Mouse (Mus musculus) embryonic facial prominence, embryonic 15.5 days (tissue): ENCODE data around the gene G430095P16Rik. TPM values are rescaled to one million over a fixed set of nuclear protein-coding genes. Genes with fewer than 3 reads are reported as not detected.

Experiments
- ATAC-seq: fragments of 200-750 bp; cut with Nextera tagmentation; 2 replicates; pipeline ENCODE4 v1.8.0; 2017; ENCODE audit warnings: low read depth, moderate TSS enrichment; ENCODE audit not compliant: insufficient number of reproducible peaks, low FRiP score, low TSS enrichment
- H3K27ac ChIP-seq: fragments of 300-500 bp; sonication (generic); replicated peaks from 2 replicates; pipeline ENCODE4 v1.5.1; 2015; ENCODE audit warnings: mild to moderate bottlenecking, inconsistent platforms
- H3K27me3 ChIP-seq: fragments of 300-500 bp; sonication (generic); 2 replicates; pipeline ENCODE4 v1.6.1; 2015; ENCODE audit warnings: inconsistent platforms
- H3K36me3 ChIP-seq: fragments of 300-500 bp; sonication (generic); 2 replicates; pipeline ENCODE4 v1.6.1; 2015; ENCODE audit warnings: mild to moderate bottlenecking, inconsistent platforms
- H3K4me1 ChIP-seq: fragments of 300-500 bp; sonication (generic); 2 replicates; pipeline ENCODE4 v1.6.1; 2015; ENCODE audit warnings: inconsistent platforms
- H3K4me2 ChIP-seq: fragments of 300-500 bp; sonication (generic); replicated peaks from 2 replicates; pipeline ENCODE4 v1.6.1; 2015; ENCODE audit warnings: mild to moderate bottlenecking, inconsistent platforms
- H3K4me3 ChIP-seq: fragments of 300-500 bp; sonication (generic); replicated peaks from 2 replicates; pipeline ENCODE4 v1.5.1; 2015; ENCODE audit warnings: mild to moderate bottlenecking, inconsistent platforms
- H3K9ac ChIP-seq: fragments of 300-500 bp; sonication (generic); 2 replicates; pipeline ENCODE4 v1.6.1; 2015; ENCODE audit warnings: inconsistent platforms
- H3K9me3 ChIP-seq: fragments of 300-500 bp; sonication (generic); replicated peaks from 2 replicates; pipeline ENCODE4 v1.6.1; 2016; ENCODE audit warnings: inconsistent platforms
- WGBS: fragments of 180-500 bp; shearing (Covaris S2); methylation state at CpG from one replicate; pipeline ENCODE4 v1.1.7; 2015; 5-methylcytosine and 5-hydroxymethylcytosine counted together
- polyA plus RNA-seq: library from polyadenylated mRNA; unstranded; fragments of >200 nt; fragmentation: Nextera tagmentation; extraction: Ambion mirVana; gene quantifications from 2 replicates; pipeline ENCODE4 v1.2.1, GENCODE M21; 2015

The G430095P16Rik gene
- polyA plus RNA-seq, 1 experiment from 2014 or later = 4.2 TPM

DNA sequence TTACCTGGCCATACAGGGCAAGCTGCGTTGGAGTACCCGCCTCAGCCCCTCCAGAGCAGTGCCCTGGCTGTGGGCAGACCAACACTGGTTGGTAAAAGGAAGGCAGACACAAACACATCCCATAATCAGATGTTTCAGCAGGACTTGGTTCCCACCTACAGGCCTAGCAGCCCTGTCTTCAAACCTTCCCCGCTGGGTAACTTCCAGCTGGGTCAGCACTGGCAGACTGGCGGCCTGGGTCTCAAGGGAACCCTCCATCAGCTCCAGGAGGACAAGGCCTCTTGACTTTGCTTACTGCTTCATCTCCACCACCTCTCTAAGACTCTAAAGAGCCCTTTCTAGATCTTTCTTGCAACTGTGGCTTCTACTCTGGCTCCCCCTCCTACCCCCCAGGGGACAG lies 13.7 kb downstream of the G430095P16Rik start:
- Histone ChIP-seq H3K4me3 (no peak overlapping the region), H3K27me3 (no peaks in the 10 kb centered on the region), H3K9me3 (no peaks in the 10 kb centered on the region), H3K27ac (no peak overlapping the region), H3K9ac (no peak overlapping the region), H3K4me1 (peaks cover 93% of the 10 kb centered on the region), H3K4me2 (no peak overlapping the region), H3K36me3 (no peaks in the 10 kb centered on the region)
- no peak for ATAC-seq
- 81% methylated on average over 4 of the region's 4 CpGs for WGBS

DNA sequence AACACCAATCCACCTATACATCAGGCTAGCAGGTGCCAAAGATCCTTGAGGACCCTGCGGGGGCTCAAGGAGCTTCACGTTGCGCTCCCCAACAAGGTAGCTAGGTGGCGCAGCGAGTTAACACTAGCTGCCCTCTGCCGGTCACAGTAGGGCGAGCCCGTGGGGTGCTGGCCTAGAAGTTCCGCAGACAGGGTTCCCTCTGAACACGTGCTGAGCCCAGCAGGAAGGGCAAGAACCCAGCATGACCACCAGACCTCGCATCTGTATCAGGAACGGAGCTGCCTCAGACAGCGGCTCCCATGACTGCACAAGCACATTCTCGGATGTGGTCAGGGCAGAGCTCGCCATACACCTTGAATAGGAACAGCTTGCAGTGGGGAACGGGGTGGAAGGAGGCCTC lies 14.8 kb downstream of the G430095P16Rik start:
- ATAC-seq = no peak
- no peak overlapping the region for H3K9ac ChIP-seq
- H3K4me1 ChIP-seq = peaks cover 93% of the 10 kb centered on the region
- no peaks in the 10 kb centered on the region for H3K9me3 ChIP-seq
- H3K27ac ChIP-seq = peak overlapping the region; percentile 95
- H3K36me3 ChIP-seq = no peaks in the 10 kb centered on the region
- H3K4me2 ChIP-seq = peak overlapping the region; percentile 18
- WGBS = 6% methylated on average over 16 of the region's 16 CpGs
- no peaks in the 10 kb centered on the region for H3K27me3 ChIP-seq
- no peak overlapping the region for H3K4me3 ChIP-seq

DNA sequence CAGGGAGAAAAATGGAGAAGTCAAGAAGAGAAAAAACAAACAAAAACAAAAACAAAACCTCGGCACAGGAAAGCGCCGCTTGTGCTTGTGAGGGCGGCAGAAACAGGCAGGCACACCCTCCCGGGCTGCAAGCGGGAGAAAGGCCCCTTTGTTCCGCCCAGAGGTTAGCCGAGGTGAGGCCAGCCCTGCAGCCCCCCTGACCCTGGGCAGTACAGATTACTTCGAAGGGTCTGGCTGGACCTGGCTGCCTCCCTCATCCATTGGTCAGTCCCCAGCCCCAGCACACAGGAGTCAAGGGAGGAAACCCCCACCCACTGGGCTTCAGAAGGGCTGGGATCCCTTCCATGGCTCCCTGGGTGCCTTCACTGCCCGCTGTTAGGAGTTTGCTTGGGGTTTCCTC lies 15.5 kb downstream of the G430095P16Rik start:
- WGBS = 25% methylated on average over 10 of the region's 10 CpGs
- H3K27me3 ChIP-seq = no peaks in the 10 kb centered on the region

DNA sequence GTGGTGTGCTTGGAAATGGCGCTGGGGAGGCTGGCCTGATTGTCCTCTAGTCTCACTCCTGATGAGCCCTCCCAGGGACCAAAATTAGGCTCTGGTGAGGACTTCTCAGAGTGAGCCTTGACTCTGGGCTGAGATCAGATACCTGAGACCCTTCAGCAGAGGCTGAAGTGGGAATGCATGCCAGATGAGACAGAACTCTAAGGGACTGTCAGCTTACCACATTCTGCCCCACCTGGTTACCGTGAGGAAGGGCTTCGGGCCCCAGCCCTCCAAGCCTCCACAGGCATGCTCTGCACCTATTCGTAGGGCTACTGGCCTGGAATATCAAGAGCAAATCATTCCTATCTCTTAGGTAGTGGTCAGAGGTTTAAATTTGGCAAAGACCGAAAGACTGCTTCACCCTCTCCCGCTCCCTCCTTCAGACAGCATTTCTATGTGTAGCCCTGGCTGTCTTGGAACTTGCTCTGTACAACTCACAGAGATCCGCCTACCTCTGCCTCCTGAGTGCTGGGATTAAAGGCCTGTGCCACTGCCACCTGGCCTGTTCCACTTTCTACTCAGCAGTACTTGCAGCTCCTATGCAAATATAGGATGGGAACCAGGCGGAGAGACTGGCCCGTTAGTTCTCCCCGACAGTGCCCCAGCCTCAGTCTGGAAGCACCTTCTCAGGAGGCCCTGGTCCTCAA lies 16.1 kb downstream of the G430095P16Rik start:
- H3K9me3 ChIP-seq = no peaks in the 10 kb centered on the region
- no peak overlapping the region for H3K4me3 ChIP-seq
- no peaks in the 10 kb centered on the region for H3K36me3 ChIP-seq
- H3K27me3 ChIP-seq = no peaks in the 10 kb centered on the region
- ATAC-seq = no peak
- WGBS = 53% methylated on average over 10 of the region's 10 CpGs
- H3K4me2 ChIP-seq = no peak overlapping the region
- H3K27ac ChIP-seq = peak overlapping the region; percentile 95
- peaks cover 93% of the 10 kb centered on the region for H3K4me1 ChIP-seq
- no peak overlapping the region for H3K9ac ChIP-seq

More for the DNA sequence above, 15.5 kb downstream of the G430095P16Rik start:
- Histone ChIP-seq H3K4me1 (peaks cover 93% of the 10 kb centered on the region), H3K9me3 (no peaks in the 10 kb centered on the region), H3K36me3 (no peaks in the 10 kb centered on the region), H3K27ac (peak overlapping the region; percentile 95), H3K9ac (no peak overlapping the region), H3K4me3 (no peak overlapping the region), H3K4me2 (peak overlapping the region; percentile 18; the same call in 1 of the 2 replicates)
- no peak for ATAC-seq

DNA sequence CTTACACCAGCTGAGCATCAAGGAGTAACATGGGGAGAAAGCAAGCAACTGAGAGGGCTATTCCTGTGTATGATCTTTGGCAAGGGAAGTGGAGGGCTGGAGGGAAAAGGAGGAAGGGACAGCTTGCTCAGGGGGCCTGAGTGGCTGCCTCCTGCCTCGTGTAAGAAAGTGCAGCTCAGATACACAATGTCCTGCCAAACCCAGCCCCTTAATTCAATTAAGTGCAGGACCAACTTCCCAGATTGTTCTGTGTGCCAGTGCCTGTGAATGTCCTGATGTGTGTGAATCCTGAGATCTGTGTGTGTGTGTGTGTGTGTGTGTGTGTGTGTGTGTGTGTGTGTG lies 16.6 kb downstream of the G430095P16Rik start:
- Histone ChIP-seq H3K4me2 (no peak overlapping the region), H3K36me3 (no peaks in the 10 kb centered on the region), H3K27ac (peak overlapping the region; percentile 95), H3K4me3 (no peak overlapping the region), H3K9me3 (no peaks in the 10 kb centered on the region), H3K9ac (no peak overlapping the region), H3K27me3 (no peaks in the 10 kb centered on the region), H3K4me1 (peaks cover 93% of the 10 kb centered on the region)
- no peak for ATAC-seq
- 5% methylated on average over 1 of the region's 1 CpGs for WGBS

DNA sequence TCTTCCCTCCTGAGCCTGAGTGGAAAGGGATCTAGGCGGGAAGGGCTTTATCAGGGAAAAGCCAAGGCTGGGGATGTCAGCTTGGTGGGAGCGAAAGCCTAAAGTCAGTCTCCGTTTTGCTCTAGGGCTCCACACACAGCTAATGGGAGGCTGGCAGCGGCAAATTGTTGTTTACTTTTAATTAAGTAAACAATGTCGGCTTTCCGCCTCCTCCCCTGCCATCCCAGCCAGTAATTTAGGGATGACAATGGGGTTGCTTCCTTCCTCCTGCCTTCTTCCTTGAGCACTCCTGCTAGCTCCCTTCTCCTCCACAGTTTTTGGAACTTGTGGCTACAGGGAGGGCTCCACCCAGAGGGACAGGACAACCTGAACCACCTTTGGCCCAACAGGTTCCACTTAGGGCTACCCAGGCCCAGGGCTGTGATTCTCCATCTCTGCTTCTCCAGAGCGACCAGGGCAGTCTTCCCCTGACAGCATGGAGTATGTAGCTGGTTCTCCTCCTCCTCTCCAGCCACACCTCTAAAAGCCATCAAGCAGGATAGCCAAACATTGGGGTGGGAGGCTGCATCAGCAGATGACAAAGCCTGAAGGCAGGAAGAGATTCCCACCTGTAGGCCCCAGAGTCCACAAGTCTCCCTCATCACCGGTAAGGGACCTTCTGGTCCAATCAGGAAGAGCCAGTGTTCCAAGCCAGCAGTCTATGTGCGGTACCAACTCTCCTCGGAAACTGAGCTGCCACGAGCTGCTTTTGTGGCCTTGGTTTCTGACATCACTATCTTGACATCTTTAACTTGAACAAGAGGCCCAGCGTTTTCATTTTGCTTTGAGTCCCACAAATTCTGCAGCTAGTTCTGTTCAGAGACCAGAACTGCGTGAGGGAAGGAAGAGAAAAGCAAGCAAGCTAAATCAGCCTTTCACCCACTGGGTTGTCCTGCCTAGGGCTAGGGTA lies 18.4 kb downstream of the G430095P16Rik start:
- no peak for ATAC-seq
- Histone ChIP-seq H3K9ac (no peak overlapping the region), H3K9me3 (no peaks in the 10 kb centered on the region), H3K27ac (peak overlapping the region; percentile 95), H3K4me1 (peaks cover 95% of the 10 kb centered on the region), H3K36me3 (no peaks in the 10 kb centered on the region), H3K27me3 (no peaks in the 10 kb centered on the region), H3K4me2 (0 out of 2 replicates have a peak overlapping the region, but pooled peaks have one; percentile 36), H3K4me3 (no peak overlapping the region)
- WGBS = 36% methylated on average over 13 of the region's 13 CpGs

DNA sequence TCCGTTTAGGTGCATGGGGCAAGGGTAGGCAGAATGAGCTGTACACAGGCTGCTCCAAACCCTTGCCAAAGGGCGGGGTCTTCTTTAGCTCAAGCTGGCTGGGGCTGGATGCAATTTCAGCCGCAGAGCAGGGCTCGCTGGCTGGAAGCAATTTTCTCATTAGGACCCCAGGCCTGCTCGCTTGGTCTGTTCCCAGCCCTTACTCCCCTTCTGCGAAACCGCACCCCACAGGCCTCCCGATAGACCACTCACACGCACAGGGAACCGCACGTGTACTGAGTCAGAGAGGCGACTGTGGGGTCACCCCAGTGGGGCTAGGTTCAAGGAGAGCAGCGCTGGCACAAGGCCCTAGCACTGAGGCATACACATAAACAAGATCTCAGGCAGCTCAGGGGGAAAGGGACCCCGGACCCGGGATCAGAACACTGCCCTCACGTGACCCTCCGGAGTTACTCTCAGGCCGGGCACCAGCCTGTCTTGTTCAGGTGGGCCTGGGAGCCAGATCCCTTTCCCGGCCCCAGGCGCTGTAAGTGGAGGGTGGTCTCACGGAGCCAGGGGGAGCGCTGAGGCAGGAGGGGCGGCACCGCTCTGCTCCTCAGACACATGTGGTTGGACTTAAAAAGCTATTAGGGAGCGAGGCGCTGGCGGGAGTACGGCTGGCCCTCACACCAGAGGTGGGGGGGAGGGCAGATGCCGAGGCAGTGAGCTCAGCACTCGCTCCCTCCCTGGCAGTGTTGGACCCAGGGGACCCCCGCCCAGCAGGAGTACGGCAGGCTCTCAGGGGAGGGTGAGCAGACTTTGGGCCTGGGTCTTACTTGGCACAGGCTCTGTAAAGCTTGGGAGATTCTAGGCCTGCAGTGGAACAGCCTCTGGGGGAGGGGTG lies 19.6 kb downstream of the G430095P16Rik start:
- WGBS = 8% methylated on average over 32 of the region's 32 CpGs

DNA sequence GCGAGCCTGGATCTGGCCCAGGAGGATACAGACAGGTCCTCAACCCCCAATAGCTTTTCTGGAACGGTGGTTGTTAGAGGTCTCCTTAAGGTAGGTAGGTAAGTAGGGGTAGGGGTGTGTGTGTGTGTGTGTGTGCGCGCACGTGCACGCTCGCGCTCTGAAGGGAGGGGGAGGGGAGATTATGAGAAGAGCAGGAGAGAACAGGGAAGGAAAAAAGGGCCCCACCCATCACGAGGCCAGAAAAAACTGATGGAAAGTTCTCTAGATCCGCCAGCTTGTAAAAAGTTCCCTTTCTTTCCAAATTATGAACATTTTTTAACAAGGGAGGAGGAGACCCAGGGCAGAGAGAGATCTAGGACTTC lies 20.2 kb downstream of the G430095P16Rik start:
- peak overlapping the region; percentile 36 for H3K4me2 ChIP-seq
- no peak overlapping the region for H3K9ac ChIP-seq
- no peaks in the 10 kb centered on the region for H3K9me3 ChIP-seq
- H3K36me3 ChIP-seq = 0 out of 2 replicates have a peak, but pooled peaks cover 3% of the 10 kb centered on the region
- WGBS = 6% methylated on average over 10 of the region's 10 CpGs
- peaks cover 92% of the 10 kb centered on the region for H3K4me1 ChIP-seq
- peak; percentile 2 for ATAC-seq
- peak overlapping the region; percentile 10; the same call in 1 of the 2 replicates for H3K4me3 ChIP-seq
- H3K27me3 ChIP-seq = no peaks in the 10 kb centered on the region
- peak overlapping the region; percentile 95 for H3K27ac ChIP-seq

More for the DNA sequence above, 19.6 kb downstream of the G430095P16Rik start:
- 0 out of 2 replicates have a peak, but pooled peaks cover 3% of the 10 kb centered on the region for H3K36me3 ChIP-seq
- no peaks in the 10 kb centered on the region for H3K9me3 ChIP-seq
- peak overlapping the region; percentile 10 for H3K4me3 ChIP-seq
- no peaks in the 10 kb centered on the region for H3K27me3 ChIP-seq
- H3K9ac ChIP-seq = no peak overlapping the region
- H3K4me2 ChIP-seq = peak overlapping the region; percentile 36
- H3K27ac ChIP-seq = peak overlapping the region; percentile 95
- peaks cover 94% of the 10 kb centered on the region for H3K4me1 ChIP-seq
- ATAC-seq = peak; percentile 88

DNA sequence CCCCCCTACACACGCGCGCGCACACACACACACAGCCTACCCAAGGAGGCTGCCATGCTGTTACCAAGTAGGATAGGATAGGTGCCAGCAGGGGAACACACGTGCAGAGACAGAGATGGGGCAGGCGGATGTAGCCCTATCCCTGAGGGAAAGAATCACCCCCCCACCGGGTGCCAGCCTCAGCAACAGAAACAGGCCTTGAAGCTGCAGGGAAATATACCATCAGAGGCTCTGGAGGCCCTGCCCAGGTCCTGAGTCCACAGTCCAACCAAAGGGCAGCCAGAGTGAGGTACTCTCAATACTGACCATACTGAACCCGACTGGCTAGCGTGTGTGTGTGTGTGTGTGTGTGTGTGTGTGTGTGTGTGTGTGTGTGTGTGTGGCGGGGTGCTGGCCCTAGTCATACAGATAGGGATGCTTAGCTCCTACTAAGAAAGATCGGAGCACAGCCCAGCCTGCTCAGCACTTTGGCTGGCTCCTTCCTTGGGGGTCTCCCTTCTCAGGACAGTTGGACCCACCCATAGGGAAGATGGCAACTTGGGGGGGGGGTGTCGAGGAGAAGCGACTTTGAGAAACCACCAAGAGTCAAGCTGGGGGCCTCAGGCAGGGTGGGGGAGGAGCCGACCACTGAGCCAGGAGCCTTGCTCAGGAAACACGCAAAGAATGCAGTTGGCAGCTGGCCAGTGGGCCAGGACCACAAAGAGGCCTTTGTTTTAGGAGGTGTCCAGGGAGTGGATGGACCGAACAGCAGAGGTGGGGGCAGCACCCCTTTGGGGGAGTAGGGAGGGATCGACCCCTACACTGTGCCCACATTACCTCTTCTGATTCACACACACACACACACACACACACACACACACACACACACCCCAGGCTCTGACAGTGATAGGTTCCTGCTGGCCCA lies 21.0 kb downstream of the G430095P16Rik start:
- Histone ChIP-seq H3K27ac (peak overlapping the region; percentile 95), H3K36me3 (0 out of 2 replicates have a peak, but pooled peaks cover 3% of the 10 kb centered on the region), H3K4me2 (peak overlapping the region; percentile 36), H3K27me3 (no peaks in the 10 kb centered on the region), H3K9me3 (no peaks in the 10 kb centered on the region), H3K9ac (no peak overlapping the region), H3K4me1 (peaks cover 92% of the 10 kb centered on the region), H3K4me3 (no peak overlapping the region)
- 7% methylated on average over 15 of the region's 17 CpGs for WGBS
- ATAC-seq = 0 out of 2 replicates have a peak, but pooled peaks have one; percentile 1
